Mouse (Mus musculus) kidney, postnatal 36 days (tissue): ENCODE data around the gene Synpr.
A peak's percentile ranks its signal among the peaks of the same experiment; 100 is the strongest.
"Not testable (repeated sequence)": the region's sequence is repeated elsewhere in the genome, so short reads cannot be mapped to it uniquely, and the experiment has no call there.

Source experiments
- DNase-seq, 2 experiments: peaks; one replicate each; pipeline ENCODE4 v3.0.0; 2021 to 2022; ENCODE audit warnings: mixed read lengths in 2 of 2

The Synpr gene

GRCm38 (mm10) chr14:13284091-13284844 is at the start of gene Synpr:
Gene Synpr, plus strand, starts transcription at chr14:13284780.
- peak in 1 of 2 experiments; percentile 1 for DNase-seq

- DNase-seq = peak; percentile 2 to 32
Measured at GRCm38 (mm10) chr14:13236929-13237328, 47.7 kb upstream of the Synpr start.

GRCm38 (mm10) chr14:13247431-13247830 is 37.1 kb upstream of the Synpr start:
- no peak for DNase-seq

GRCm38 (mm10) chr14:13249361-13249760 is 35.2 kb upstream of the Synpr start:
- no peak for DNase-seq

- no peak for DNase-seq
Measured at GRCm38 (mm10) chr14:13252594-13252993, 32.0 kb upstream of the Synpr start.

- not testable (repeated sequence) for DNase-seq
Measured at GRCm38 (mm10) chr14:13254741-13255140, 29.8 kb upstream of the Synpr start.

- no peak for DNase-seq
Measured at GRCm38 (mm10) chr14:13262406-13262805, 22.2 kb upstream of the Synpr start.

- no peak for DNase-seq
Measured at GRCm38 (mm10) chr14:13266331-13266730, 18.2 kb upstream of the Synpr start.

GRCm38 (mm10) chr14:13267181-13267580 is 17.4 kb upstream of the Synpr start:
- no peak for DNase-seq

- DNase-seq = no peak
Measured at GRCm38 (mm10) chr14:13283211-13283610, 1.4 kb upstream of the Synpr start.

- no peak for DNase-seq
Measured at GRCm38 (mm10) chr14:13284845-13285198, 242 bp downstream of the Synpr start.

- DNase-seq = no peak
Measured at GRCm38 (mm10) chr14:13285341-13286130, 956 bp downstream of the Synpr start.

GRCm38 (mm10) chr14:13294200-13294599 is 9.6 kb downstream of the Synpr start:
- DNase-seq = no peak

- DNase-seq = no peak
Measured at GRCm38 (mm10) chr14:13314323-13314722, 29.7 kb downstream of the Synpr start.

- no peak for DNase-seq
Measured at GRCm38 (mm10) chr14:13328461-13328860, 43.9 kb downstream of the Synpr start.

GRCm38 (mm10) chr14:13332497-13333306 is 48.1 kb downstream of the Synpr start:
- DNase-seq = no peak

GRCm38 (mm10) chr14:13333372-13333771 is 48.8 kb downstream of the Synpr start:
- no peak for DNase-seq

GRCm38 (mm10) chr14:13336162-13336561 is 51.6 kb downstream of the Synpr start:
- DNase-seq = no peak

GRCm38 (mm10) chr14:13340688-13341087 is 56.1 kb downstream of the Synpr start:
- no peak for DNase-seq

GRCm38 (mm10) chr14:13344240-13344639 is 59.7 kb downstream of the Synpr start:
- DNase-seq = peak in 1 of 2 experiments; percentile 10

GRCm38 (mm10) chr14:13349170-13349865 is 64.7 kb downstream of the Synpr start:
- DNase-seq = no peak

GRCm38 (mm10) chr14:13354154-13354553 is 69.6 kb downstream of the Synpr start:
- DNase-seq = peak; percentile 6 to 48
